Mouse (Mus musculus) fat pad, adult 2 months (tissue): ENCODE results near the gene Rasa4.
"Not testable (repeated sequence)": the region's sequence is repeated elsewhere in the genome, so short reads cannot be mapped to it uniquely, and the experiment has no call there.

Experiments used
- DNase-seq: peaks from one replicate; pipeline ENCODE4 v3.0.0-alpha.2; 2011; ENCODE audit warnings: low read depth, low spot score; ENCODE audit errors: extremely low read depth

The Rasa4 gene

DNA sequence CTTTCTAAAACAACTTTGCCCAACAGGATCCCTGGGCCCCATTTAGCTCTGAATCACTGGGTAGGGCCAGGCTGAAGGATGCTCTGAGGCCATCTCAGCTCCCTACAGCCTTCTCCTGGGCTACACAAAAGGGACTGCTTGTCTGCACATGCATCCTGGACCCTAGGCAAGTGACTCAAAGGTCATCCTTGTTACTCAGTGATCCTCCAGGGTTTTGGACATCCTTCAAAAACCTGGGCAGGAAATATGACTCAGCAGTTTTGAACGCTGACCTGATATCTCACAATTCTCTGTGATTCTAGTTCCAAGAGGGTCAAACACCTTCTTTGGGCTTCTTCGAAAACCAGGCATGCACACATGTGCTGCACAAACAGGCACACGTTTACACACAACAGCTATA lies 25.3 kb downstream of the Rasa4 start:
- no peak for DNase-seq

DNA sequence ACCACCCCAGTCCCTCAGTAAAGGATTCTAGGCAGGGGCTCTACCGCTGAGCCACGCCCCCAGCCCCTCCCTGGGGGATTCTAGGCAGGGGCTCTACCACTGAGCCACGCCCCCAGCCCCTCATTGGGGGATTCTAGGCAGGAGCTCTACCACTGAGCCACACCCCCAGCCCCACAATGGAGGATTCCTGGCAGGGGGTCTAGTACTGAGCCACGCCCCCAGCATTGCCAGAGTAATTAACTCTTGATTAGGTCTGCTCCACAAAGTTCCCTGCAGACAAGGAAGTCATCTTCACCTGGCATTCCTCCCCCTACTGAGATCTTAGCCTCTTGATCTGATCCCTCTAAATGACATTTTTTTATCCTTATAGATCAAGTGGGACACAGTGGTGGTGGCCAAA lies 29.8 kb downstream of the Rasa4 start:
- not testable (repeated sequence) for DNase-seq

DNA sequence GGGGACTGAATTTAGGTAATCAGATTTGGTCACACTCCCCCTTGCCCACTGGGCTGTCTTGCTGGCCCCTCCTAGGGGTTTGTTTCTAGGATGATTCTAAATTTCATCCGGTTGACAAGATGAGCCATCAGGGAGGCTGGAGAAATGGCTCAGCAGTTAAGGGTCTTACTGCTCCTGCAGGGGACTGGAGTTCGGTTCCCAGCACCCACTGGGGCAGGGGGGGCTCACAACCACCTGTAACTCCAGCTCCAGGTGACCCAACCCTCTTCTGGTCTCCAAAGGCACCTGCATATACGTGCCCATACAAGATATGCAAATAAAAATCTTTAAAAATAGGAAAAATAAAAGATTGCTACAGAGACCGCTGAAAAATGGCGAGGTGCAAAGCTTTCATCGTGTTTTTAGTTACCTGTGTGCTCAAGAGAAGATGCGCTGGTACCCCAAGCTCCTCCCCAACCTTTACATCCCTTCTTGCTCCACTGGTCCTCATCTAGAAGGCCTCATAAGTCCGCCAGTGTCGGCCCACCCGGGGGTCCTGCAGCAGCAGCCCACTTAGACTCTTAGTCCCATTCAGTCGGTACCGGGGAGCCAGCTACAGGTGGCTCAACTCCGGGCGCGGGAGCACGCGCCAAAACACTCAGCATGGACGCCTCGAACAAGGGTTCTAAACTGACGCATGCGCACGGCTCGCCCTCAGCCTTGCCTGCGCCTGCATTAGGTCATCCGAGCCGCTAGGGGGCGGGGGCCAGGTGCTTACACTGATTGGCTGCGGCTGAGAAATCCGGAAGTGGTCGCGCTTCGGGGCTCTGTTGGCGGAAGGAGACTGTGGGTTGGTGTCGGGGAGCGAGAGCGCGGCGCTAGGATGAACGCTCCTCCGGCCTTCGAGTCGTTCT lies 32.4 kb downstream of the Rasa4 start, which contains the start of gene Polr2j:
TSS of gene Polr2j (plus strand) at position 741 of the 893 bp plus-strand sequence.
- no peak for DNase-seq

DNA sequence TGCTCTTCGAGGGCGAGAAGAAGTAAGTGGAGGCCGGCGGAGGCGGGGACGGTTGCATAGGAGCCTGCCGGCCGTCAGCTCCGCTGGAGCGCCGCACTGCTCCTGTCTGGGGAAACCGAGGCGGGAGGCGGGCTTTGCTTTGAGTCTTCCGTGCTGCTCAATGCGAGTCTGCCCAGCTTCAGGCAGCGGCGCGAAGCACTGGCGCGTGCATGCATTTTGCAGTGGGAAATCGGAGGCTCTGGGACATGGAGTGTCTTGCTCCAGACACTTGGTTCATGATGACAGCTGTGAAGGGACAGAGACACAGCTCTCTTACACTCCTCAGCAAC lies 33.0 kb downstream of the Rasa4 start:
- no peak for DNase-seq

DNA sequence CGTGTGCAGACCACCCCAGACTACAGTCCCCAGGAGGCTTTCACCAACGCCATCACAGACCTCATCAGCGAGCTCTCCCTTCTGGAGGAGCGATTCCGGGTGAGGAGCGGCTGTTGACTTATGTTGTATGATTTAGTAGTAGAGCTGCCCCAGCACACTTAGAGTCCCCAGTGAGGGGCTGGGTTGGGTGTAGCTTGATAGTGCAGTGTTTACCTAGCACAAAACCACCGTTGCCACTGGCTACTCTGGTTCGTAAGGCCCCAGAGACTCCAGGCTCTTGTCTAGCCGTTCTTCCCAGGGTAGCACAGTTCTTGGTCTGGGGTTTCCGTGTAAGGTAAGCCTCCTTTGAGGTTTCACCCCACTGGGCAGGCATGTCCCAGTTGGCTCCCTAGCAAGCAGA lies 38.4 kb downstream of the Rasa4 start:
- no peak for DNase-seq

DNA sequence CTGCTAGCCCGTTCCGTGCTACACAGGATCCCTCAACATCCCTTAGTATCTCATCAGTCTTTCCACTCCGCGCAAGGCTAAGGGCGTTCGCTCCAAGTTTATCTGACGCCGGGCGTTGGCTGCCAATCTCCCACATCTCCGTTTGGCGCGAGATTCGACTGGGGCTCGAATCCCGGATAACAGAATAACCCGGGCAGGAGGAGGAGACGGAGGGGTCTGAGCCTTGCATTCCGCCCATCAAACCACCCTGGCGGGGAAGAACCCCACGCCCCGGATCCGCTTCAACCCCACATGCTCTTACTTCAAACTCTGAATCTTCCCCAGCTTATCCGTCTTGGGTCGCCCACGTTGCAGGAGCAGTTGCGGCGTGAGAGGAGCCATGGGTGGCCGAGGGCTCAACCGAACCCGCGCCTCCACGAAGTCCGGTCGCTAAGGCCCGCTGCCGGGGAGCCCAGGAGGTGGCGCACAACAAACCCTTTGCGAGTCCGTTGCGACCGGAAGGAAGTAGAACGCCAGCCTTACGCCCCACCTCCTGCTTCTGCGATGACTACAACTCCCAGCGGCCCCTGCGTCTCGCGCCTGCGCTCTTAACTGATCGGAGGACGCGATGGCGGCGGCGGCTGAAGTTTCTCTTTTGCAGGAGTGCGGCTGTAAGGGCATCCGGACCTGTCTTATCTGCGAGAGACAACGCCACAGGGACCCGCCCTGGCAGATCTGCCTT lies 52.0 kb downstream of the Rasa4 start, which contains the start of the genes Lrwd1 and Alkbh4:
TSS of gene Lrwd1 (minus strand) at position 504 of the 721 bp plus-strand sequence.
TSS of gene Alkbh4 (plus strand) at position 576 of the 721 bp plus-strand sequence.
- DNase-seq: peak; percentile 54

DNA sequence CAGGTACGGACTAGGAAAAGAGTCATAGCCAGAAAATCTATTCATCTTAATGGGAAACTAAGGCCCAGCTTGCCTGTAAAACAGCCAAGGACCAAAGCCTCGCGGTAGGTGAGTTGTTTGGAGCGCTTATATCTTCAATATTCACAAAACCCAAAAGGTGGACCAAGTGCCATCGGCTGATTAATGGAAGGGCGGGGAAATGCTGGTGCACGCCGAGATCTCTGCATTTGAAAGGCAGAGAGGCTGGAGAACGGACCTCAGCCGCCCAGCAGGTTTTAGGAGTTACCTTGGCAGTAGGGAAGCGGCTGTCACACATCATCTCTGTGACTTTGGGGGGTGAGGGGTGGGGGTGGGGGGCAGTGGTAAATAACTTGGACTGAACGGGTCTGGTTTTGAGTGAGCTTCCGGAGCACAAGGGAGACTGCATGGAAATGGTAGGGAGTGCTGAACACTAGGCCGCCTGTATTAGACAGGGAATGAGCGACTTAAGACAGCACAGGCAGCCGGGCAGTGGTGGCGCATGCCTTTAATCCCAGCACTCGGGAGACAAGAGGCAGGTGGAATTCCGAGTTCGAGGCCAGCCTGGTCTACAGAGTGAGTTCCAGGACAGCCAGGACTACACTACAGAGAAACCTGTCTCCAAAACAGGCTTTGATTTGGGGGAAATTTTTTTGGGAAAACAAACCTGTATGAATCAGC lies 52.7 kb downstream of the Rasa4 start:
- DNase-seq: no peak

DNA sequence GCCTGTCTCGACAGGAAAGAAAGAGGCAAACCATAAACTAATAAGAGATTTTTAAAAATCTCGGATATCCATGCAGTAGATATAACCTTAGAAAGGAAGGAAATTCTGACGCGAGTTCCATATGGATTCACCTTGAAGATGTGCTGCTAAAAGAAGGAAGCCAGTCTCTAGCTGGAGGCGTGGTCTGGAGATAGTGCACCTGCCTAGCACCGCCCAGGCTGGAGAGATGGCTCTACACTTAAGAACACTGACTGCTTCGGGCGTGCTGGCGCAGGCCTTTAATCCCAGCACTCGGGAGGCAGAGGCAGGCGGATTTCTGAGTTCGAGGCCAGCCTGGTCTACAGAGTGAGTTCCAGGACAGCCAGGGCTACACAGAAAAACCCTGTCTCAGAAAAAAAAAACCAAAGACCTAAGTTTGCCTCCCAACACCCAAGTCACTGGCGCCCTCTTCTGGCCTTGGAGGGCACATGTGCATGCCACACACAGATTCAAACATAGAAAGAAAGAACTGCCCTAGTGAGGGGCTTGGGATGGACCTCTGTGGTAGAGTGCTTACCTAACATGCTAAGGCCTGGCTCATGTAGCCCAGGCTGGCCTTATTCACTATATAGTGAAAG lies 54.0 kb downstream of the Rasa4 start:
- no peak for DNase-seq

DNA sequence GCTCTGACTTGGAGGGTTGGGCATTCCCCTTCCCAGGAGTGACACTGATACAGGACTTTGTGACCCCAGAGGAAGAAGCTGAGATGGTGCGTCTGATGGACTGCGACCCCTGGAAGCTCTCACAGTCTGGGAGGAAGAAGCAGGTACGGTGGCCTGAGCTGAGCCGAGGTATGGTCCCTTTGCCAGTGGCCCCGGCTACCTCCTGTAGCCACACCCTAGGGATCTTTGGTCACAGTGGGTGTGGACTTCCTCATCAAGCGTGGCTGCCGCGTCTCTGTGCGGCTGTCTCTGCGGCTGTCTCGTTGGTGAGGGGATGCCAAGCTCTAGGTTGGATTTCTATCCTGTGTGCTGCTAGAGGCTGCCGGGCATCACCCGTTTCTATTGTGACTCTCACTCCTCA lies 55.7 kb downstream of the Rasa4 start:
- no peak for DNase-seq

DNA sequence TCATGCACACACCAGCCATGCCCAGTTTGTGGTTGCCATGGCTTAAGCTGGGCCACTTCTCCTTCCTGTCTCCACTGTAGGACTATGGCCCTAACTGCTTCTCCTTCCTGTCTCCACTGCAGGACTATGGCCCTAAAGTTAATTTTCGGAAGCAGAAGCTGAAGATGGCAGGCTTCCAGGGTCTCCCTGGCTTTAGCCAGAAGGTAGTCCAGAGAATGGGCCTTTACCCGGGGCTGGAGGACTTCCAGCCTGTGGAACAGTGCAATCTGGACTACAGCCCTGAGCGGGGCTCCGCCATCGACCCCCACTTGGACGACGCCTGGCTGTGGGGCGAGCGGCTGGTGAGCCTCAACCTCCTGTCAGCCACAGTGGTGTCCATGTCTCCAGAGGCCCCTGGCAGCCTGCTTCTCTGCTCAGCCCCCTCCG lies 56.4 kb downstream of the Rasa4 start:
- DNase-seq: no peak

DNA sequence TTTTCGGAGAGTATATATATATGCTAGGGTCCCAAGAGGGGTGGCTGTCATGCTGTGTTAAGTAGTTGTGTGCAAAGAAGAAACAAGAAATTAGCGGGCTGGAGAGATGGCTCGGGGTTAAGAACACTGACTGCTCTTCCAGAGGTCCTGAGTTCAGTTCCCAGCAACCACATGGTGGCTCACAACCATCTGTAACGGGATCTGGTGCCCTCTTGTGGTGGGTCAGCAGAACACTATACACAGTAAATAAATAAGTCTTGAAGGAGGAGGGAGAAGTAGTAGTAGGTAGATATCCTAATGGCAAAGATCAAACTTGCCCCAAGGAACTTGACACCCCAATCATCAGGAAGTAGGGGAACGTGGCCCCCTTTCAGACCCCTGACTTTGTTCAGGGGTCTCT lies 59.0 kb downstream of the Rasa4 start:
- DNase-seq: no peak

DNA sequence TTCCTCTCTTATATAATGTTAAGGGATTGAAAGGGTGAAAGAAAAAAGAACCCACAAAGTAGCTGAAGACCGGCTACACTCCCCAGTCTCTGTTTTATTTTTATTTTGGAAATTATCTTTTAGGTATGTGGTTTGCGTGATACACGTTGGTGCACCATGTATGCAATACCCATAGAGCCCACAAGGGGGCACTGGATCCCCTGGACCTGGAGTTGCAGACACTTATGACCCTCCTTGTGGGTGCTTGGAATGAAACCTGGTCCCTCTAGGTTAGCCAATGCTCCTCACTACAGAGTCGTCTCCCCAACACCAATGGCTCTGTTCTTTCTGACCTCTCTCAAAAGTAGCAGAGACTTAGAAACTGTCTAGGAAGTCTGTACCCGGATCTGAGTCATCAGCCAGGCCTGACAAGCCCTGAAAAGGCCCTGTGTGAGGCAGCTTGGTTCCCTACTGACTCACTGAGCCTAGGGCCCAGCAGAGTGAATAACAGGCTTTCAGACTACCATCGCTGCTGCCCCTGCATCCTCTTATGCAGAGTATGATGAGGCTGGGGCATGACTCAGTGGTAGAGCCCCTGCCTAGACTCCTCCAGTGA lies 59.5 kb downstream of the Rasa4 start:
- DNase-seq: no peak

DNA sequence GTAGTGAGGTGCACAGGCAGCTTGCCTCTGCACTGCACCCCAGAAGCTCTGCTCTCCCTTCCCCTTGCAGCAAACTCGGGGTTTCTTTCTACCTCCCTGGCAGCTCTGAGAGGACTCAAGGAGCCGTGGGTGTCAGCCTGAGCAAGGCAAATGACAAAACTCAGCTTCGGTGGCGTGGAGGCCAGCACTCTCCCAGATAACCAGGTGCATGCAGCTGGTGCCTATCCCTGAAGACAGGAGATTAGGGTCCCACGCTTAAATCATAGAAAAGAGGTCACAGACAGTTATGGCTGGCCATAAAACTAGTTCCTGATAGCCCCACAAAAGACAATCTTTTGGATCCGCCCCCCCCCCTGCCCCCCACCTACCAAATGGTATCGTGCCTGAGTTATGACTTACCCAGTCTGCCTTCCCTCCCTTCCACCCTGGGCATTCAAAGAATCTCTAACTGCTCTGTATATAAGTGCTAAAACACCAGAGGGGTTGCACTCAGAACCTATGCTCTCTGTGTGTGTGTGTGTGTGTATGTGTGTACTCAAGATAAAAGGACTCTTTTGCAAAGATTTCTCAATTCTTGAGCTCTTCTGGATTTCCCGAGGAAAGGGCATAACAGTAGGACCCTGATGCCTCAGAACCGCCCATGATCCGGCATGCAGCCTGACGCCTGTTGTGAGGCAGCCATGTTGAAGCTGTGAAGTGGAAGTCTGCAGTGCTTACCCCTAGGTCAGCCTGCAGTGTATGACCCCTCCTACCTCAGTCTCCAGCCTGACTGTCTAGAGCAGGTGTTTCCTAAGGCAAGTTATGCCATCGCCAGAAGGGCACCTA lies 61.1 kb downstream of the Rasa4 start:
- no peak for DNase-seq

DNA sequence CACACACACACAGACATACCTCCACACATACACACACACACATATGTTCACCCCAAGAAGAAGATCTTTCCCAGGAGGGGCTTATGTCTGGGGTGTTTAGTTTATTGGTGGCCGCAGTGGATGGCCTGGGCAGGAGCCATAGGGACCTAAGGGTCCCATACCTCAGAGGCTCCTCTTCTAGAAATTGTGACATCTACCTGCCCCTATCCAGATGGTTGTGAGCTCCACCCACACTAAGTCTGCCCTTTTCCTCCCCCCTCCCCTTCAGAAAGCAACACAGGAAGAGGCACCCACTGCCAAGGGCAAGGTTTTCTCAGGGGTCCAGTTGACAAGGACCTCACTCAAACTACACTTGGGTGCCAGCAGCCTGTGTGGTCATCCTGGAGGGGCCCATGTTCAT lies 63.2 kb downstream of the Rasa4 start:
- no peak for DNase-seq

DNA sequence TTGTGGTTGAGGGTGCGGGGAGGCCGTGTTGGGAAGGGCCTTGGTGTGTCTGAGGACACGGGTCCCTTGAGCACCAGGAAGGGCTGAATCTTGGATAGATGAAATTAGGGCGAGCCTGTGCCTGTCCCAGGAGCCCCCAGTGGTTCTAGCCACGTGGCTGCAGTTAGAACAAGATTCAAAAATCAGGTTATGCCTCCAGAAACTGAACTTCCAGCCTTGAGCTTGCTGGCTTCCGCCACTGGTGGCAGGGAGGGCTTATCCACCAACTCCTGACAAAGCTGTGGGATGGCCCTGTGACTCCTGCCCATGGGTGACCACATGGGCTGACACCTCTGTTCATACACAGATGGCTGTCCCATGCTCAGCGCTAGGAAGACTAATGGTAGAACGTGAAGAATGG lies 64.0 kb downstream of the Rasa4 start:
- no peak for DNase-seq

DNA sequence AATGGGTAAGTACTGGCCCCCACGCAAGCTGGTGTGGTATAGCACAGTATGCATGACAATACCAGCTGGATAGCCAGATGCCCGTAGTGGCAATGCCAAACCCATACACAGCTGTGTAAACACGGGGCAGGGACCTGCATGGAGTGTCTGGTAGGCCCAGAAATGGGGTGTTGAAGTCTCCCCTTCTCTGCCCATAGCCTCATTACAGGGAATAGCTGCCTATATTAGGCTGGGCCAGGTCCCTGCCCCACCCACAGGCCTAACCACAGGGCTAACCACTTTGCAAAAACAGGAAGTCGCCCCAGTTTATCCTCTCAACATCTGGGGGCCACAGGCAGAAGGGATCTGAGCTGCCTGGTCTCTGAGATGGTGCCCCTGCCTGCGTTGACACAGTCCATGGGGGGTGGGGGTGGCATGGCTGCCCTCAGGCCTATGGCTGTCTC lies 65.4 kb downstream of the Rasa4 start:
- DNase-seq: not testable (repeated sequence)

DNA sequence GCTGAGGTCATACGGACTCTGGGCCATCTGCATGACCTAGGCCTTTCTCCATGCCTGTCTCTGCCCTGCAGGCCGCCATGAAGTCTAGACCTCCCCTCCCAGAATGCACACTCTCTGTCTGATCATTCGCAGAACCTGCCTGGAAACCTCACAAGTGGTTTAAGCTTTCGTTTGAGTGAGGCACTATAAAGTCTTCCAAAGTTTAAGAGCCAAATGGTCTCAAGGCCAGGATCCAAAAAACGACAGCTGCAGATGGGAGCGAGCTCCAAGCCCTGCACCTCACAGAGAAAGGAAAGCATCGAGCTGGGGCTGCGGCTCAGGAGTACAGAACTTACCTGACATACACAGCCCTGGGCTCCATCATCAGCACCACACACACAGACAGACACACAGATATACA lies 68.6 kb downstream of the Rasa4 start:
- no peak for DNase-seq

DNA sequence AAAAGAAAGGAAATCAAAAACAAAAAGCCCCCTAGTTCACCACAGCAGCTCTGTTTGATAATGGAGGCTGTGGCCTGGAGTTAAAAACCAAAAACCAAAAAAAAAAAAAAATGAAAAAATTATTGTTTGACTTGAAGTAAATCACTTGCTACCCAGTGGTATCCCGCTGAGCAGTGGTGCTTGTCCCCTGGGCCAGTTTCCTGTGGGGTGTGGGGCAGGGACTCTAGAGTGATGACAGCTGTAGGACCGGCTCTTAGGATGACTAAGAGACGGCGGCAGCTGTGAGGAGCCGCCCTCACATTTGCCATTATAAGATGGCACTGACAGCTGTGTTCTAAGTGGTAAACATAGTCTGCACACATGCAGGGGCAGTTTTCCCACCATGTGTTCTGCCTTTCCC lies 71.7 kb downstream of the Rasa4 start:
- no peak for DNase-seq

DNA sequence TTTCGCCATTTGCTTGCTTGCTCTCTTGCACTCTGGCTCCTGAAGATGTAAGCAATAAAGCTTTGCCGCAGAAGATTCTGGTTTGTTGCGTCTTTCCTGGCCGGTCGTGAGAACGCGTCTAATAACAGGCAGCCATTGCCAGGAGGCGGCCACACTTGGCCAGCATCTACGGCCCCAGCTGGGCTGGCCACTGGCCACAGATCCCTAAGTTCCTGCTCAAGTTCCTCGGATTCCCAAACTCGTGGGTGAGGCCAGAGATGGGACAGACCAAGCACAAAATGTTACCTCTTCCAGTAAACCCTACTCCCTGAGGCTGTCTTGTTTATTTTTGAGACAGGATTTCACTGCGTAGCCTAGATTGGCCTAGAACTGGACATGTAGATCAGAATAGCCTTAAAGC lies 76.4 kb downstream of the Rasa4 start:
- DNase-seq: not testable (repeated sequence)
